Mouse (Mus musculus): ENCODE data around the gene Dusp1.

- TF ChIP-seq EP300 (IDR thresholded peaks at IDR 0.05; ENCODE audit: insufficient read depth, low read depth, low read length): no peak
- no peak for TF ChIP-seq CTCF (IDR thresholded peaks at IDR 0.05)
Measured at GRCm38 (mm10) chr17:26480956-26481355, 81.0 kb downstream of the Dusp1 start.

All from heart, adult 2 months (tissue).